Mouse (Mus musculus) bone marrow, adult 2 months (tissue): Measurements from ENCODE around the gene Dpyd.

Experiments
- CTCF ChIP-seq: fragments of 200-500 bp; IDR thresholded peaks from 2 replicates; pipeline ENCODE4 v1.5.1; 2011; ENCODE audit warnings: low read length, control low read depth; ENCODE audit not compliant: control insufficient read depth, insufficient read depth
- POLR2A ChIP-seq: fragments of 200-500 bp; IDR thresholded peaks from 2 replicates; pipeline ENCODE4 v1.6.1; 2011; ENCODE audit warnings: low read depth, mild to moderate bottlenecking, control low read depth, low read length, borderline replicate concordance; ENCODE audit not compliant: control insufficient read depth

DNA sequence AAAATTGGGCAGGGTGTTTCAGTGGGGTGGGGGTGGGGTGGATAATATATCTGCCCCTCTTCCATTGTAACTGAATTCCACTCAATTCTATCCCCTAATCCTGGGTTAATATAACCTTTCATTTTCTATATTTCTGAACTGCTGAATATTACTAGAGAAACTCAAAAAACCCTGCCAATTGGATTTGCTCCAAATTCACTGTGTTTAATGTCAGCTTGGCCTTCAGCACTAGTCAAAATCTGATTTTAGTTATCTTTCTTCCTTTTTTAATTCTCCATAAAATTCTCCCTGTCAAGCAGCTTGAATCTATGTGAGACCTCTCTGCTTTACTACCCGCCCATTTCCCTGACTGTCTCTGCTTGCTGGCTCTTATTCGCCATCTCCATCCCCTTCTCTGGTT, 713.3 kb downstream of the Dpyd start:
- TF ChIP-seq CTCF: no peak
- no peak for TF ChIP-seq POLR2A
